Mouse (Mus musculus): ENCODE data around the gene Vgll1. TPM values are rescaled to one million over a fixed set of nuclear protein-coding genes. Genes with fewer than 3 reads are reported as not detected.

Vgll1 gene
- polyA plus RNA-seq, 1 experiment from 2014 or later, result 0.07 TPM

DNA sequence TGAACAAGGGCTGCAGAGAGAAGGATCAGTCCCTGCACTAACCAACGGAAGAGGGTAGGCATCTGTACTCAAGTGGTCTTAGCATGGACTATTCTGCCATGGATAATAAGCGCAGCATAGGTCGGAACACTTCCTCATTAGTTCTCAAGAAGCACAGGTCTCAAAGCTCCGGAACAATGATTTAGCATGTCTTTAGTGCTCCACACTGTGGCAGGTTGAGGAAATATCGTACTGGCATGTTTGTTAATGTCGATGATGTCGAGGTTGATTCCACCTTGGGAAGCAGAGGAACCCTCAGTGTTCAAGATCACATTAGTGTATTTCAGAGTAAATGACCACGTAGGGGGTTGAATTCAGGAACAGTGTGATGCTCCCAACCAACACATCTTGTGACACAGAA lies 30.2 kb downstream of the Vgll1 start:
- no peaks in the 10 kb centered on the region for H3K9me3 ChIP-seq (ENCODE audit: control insufficient read depth, low read length)
- ATAC-seq (ENCODE audit: low FRiP score) (no peak), DNase-seq (ENCODE audit: low spot score, missing footprints) (no peak)
- no peaks in the 10 kb centered on the region for H3K36me3 ChIP-seq (ENCODE audit: control insufficient read depth, insufficient read depth, low read length)
- H3K4me2 ChIP-seq, result no peak overlapping the region
- H3K27me3 ChIP-seq (ENCODE audit: control insufficient read depth, insufficient read depth, low read length), result no peaks in the 10 kb centered on the region
- H3K27ac ChIP-seq (ENCODE audit: low read depth, low read length), result no peak overlapping the region
- H3K4me1 ChIP-seq (ENCODE audit: control insufficient read depth, insufficient read depth, low read length), result no peaks in the 10 kb centered on the region
- no peak overlapping the region for H3K9ac ChIP-seq (ENCODE audit: low read length)
- WGBS, result 82% methylated on average over 8 of the region's 8 CpGs
- no peak overlapping the region for H3K4me3 ChIP-seq (ENCODE audit: low read depth, low read length)

DNA sequence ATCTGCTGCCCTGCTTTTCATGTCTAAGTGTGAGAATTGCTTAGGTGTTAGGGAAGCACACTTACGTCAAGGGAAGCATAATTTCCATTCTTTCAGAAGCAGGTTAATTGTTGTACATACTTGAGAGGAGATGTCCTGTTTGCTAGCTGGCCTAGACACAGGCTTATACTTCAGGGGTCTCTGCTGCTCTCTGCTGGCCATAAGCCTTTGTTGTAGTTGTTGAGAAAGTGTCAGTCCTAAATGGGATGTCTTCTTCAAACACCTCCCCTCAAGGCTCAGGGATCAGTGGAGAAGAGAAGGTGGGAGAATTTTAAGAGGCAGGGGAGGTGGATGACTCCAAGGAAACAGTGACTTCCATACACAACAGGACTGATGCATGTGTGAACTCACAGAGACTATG lies 32.9 kb downstream of the Vgll1 start:
- no peak for ATAC-seq (ENCODE audit: low FRiP score)

DNA sequence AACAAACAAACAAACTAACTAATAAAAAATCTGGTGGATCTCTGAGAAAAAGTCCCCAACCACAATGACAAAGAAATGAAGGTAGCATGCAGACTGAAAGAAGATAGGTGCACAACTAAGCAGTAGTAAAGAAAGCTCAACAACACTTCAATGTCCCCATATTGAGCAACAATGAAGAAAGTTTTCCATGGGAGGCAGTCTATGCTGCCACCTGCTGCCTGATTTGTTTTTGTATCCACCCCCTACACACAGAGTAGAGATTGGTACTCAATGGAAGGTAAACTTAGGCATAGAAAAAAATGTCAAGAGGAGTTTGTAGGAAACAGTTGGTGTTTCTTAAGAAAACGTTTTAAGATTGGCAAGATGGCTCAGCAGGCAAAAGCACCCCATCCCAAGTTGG lies 42.7 kb downstream of the Vgll1 start:
- no peak overlapping the region for H3K9ac ChIP-seq (ENCODE audit: low read length)
- H3K4me1 ChIP-seq (ENCODE audit: control insufficient read depth, insufficient read depth, low read length), result no peaks in the 10 kb centered on the region
- no peak overlapping the region for H3K27ac ChIP-seq (ENCODE audit: low read depth, low read length)
- no peak for DNase-seq (ENCODE audit: low spot score, missing footprints)
- no peaks in the 10 kb centered on the region for H3K9me3 ChIP-seq (ENCODE audit: control insufficient read depth, low read length)
- no peak overlapping the region for H3K4me3 ChIP-seq (ENCODE audit: low read depth, low read length)
- WGBS, result 7% methylated on average over 1 of the region's 1 CpGs
- H3K36me3 ChIP-seq (ENCODE audit: control insufficient read depth, insufficient read depth, low read length), result no peaks in the 10 kb centered on the region
- no peak for ATAC-seq (ENCODE audit: low FRiP score)
- H3K4me2 ChIP-seq, result no peak overlapping the region
- no peaks in the 10 kb centered on the region for H3K27me3 ChIP-seq (ENCODE audit: control insufficient read depth, insufficient read depth, low read length)

More for the DNA sequence above, 32.9 kb downstream of the Vgll1 start:
- Histone ChIP-seq H3K36me3 (ENCODE audit: control insufficient read depth, insufficient read depth, low read length) (no peaks in the 10 kb centered on the region), H3K4me1 (ENCODE audit: control insufficient read depth, insufficient read depth, low read length) (no peaks in the 10 kb centered on the region), H3K4me2 (no peak overlapping the region), H3K27ac (ENCODE audit: low read depth, low read length) (no peak overlapping the region), H3K27me3 (ENCODE audit: control insufficient read depth, insufficient read depth, low read length) (no peaks in the 10 kb centered on the region), H3K9me3 (ENCODE audit: control insufficient read depth, low read length) (no peaks in the 10 kb centered on the region), H3K9ac (ENCODE audit: low read length) (no peak overlapping the region), H3K4me3 (ENCODE audit: low read depth, low read length) (no peak overlapping the region)
- WGBS, result 91% methylated on average over 1 of the region's 1 CpGs
- DNase-seq (ENCODE audit: low spot score, missing footprints), result no peak

DNA sequence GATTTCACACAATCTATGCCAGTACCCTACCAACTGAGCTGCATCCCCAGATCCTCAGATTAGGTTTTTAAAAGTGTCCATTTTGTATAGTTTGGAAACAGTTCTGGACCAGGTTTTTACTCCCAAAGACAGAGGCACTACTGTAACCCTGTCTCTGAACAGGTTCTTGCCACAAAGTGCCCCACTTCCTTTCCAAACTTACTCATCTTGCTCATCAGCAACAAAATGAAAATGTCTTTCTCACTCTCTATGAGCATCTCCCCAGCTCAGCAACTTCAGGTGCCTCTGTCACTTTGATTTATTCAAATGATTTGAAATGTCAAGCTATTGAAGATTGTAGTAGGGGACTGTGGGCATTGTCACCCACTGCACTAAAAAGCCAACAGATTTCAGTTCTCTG lies 49.7 kb downstream of the Vgll1 start:
- Histone ChIP-seq H3K9me3 (ENCODE audit: control insufficient read depth, low read length) (no peaks in the 10 kb centered on the region), H3K27me3 (ENCODE audit: control insufficient read depth, insufficient read depth, low read length) (no peaks in the 10 kb centered on the region), H3K4me2 (no peak overlapping the region), H3K4me1 (ENCODE audit: control insufficient read depth, insufficient read depth, low read length) (no peaks in the 10 kb centered on the region), H3K4me3 (ENCODE audit: low read depth, low read length) (no peak overlapping the region), H3K9ac (ENCODE audit: low read length) (no peak overlapping the region), H3K27ac (ENCODE audit: low read depth, low read length) (no peak overlapping the region), H3K36me3 (ENCODE audit: control insufficient read depth, insufficient read depth, low read length) (no peaks in the 10 kb centered on the region)
- no peak for ATAC-seq (ENCODE audit: low FRiP score)
- no peak for DNase-seq (ENCODE audit: low spot score, missing footprints)

DNA sequence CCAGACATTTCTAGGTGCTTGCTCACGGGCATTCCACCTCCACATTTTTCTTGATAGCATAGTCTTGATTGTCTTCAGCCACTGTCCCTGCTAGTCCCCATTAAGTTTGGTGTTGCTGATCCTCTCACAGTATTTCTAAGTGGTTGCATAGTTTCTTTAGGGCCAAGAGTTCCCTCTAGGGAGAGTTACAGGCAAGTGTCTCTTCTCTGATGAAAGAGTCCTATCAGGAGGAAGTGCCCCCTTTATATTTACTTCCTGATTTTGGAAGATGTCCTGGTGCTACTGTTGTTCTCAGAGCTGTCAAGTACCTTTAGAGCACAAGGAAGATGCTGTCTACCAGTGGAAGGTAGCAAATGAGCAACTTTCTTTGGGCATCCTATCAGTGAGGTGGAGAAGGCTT lies 65.6 kb downstream of the Vgll1 start:
- Histone ChIP-seq H3K4me3 (ENCODE audit: low read depth, low read length) (no peak overlapping the region), H3K27me3 (ENCODE audit: control insufficient read depth, insufficient read depth, low read length) (no peaks in the 10 kb centered on the region), H3K36me3 (ENCODE audit: control insufficient read depth, insufficient read depth, low read length) (no peaks in the 10 kb centered on the region), H3K27ac (ENCODE audit: low read depth, low read length) (no peak overlapping the region), H3K4me1 (ENCODE audit: control insufficient read depth, insufficient read depth, low read length) (no peaks in the 10 kb centered on the region), H3K9ac (ENCODE audit: low read length) (no peak overlapping the region), H3K9me3 (ENCODE audit: control insufficient read depth, low read length) (no peaks in the 10 kb centered on the region), H3K4me2 (no peak overlapping the region)
- no peak for ATAC-seq (ENCODE audit: low FRiP score)
- no peak for DNase-seq (ENCODE audit: low spot score, missing footprints)
- WGBS, result 65% methylated on average over 1 of the region's 1 CpGs

Other genes with a start within 250 kb of the Vgll1 start
- gene Adgrg4, start 217.9 kb upstream of the Vgll1 start, polyA plus RNA-seq (2014; fragmentation: Nextera tagmentation; extraction: Ambion mirVana), result 0.20 TPM in 1 of 2 replicates, not detected in the other
- gene Brs3, start 45.0 kb upstream of the Vgll1 start, polyA plus RNA-seq (2014; fragmentation: Nextera tagmentation; extraction: Ambion mirVana), result not detected in 2 replicates
- 86.2 and 98.2 TPM in 2 replicates for gene Htatsf1, start 34.5 kb upstream of the Vgll1 start, polyA plus RNA-seq (2014; fragmentation: Nextera tagmentation; extraction: Ambion mirVana)
- gene Cd40lg, start 124.0 kb downstream of the Vgll1 start, polyA plus RNA-seq (2014; fragmentation: Nextera tagmentation; extraction: Ambion mirVana), result not detected in 2 replicates